Mouse (Mus musculus): Measurements from ENCODE around the gene AU022252.
"Not testable (repeated sequence)": the region's sequence is repeated elsewhere in the genome, so short reads cannot be mapped to it uniquely, and the experiment has no call there.

Gene AU022252

GRCm38 (mm10) chr4:119232410-119233255 is at the start of gene AU022252, which contains the start of gene P3h1:
Gene AU022252, minus strand, starts transcription at chr4:119232712.
Gene P3h1, plus strand, starts transcription at chr4:119232915.
- peak; percentile 100 for DNase-seq (ENCODE audit: low spot score)

DNA sequence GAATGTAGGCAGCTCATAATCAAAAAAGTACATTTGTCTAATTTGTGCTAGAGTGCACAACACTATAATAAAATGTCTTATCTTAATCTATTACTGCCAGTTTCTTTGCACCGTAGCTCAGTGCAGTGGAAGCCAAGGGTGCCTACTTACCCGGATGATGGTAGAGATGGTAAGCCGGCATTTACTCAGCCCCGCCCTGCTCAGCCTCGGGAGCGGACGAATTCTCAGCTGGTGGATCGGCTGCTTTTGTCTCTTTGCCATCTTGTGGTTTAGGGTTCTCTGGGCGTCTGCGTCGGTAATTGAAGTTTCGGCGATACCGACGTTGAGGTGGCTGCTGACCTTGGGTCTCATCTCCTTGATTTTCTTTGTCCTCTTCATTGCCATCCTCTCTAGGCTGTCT is 46.3 kb upstream of the AU022252 start:
- not testable (repeated sequence) for DNase-seq (ENCODE audit: low spot score)

- DNase-seq (ENCODE audit: low spot score): no peak
Observed at GRCm38 (mm10) chr4:119275726-119276125, 43.2 kb upstream of the AU022252 start.

GRCm38 (mm10) chr4:119275226-119275625 is 42.7 kb upstream of the AU022252 start:
- DNase-seq (ENCODE audit: low spot score): peak; percentile 79

DNA sequence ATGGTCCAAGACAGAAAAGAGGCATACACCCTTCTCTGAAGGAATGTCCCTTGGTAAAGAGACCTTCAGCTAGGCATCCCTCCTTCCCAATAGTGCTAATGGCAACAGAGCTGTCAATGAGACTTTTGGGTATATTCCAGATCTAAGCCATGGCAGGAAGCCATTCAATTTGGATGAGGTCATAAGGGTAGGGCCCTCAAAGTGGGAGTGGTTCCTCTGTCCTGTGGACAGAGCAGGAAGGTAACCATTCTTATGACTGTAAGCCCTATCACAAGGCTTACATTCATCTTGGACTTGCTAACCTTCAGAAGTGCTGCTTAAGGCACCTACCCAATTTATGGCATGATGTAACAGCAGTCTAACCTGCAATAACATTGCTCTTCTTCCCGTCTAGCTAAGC is 42.1 kb upstream of the AU022252 start:
- DNase-seq (ENCODE audit: low spot score): peak; percentile 88

GRCm38 (mm10) chr4:119266606-119267005 is 34.1 kb upstream of the AU022252 start:
- no peak for DNase-seq (ENCODE audit: low spot score)

- DNase-seq (ENCODE audit: low spot score): peak; percentile 24
Observed at GRCm38 (mm10) chr4:119263459-119263858, 30.9 kb upstream of the AU022252 start.

DNA sequence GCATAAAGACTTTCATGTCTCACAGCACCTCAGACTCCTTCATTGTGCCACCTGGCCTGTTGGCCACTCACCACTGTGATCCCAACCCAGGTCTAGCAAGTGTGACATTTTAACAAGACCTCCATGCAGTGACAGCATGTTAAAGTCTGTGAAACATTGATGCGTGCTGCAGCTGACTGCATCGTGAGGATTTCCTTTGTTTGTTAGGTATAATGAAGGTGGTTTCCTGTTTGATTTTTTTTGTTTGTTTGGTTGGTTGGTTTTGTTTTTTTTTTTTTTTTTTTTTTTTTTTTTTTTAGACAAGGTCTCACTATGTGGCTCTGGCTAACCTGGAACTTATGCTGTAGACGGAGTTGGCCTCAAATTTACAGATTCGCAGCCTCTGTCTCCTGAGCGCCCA is 30.0 kb upstream of the AU022252 start:
- DNase-seq (ENCODE audit: low spot score): no peak

DNA sequence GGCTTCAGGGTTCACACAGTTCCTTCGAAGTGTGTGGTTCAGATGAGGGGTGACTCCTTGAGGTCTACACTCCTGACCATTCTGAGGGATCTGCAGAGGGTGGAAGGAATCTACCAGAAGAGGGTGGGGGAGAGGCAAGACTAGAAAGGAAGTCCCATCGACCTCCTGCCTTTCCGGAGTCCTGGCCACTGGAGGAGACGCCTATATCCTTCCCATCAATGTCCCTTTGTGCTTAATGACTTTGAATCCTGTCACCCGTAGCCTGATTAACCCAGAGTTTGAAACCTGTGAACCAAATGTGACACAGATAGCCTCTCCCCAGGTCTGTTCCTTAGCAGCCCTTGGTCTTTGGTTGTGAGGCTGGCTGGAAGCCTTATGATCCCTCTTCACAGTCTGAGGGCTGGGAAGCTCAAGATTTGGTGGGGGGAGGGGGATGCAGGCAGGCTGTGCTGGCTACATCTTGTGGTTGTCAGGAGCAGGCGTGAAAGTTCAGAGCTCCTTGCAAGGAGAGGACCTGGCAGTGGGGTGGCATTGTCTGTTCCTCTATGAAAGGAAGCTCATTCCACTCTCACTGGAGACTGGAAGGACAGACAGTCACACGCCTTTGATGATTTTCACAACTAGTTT is 28.7 kb upstream of the AU022252 start:
- peak; percentile 31 for DNase-seq (ENCODE audit: low spot score)

DNA sequence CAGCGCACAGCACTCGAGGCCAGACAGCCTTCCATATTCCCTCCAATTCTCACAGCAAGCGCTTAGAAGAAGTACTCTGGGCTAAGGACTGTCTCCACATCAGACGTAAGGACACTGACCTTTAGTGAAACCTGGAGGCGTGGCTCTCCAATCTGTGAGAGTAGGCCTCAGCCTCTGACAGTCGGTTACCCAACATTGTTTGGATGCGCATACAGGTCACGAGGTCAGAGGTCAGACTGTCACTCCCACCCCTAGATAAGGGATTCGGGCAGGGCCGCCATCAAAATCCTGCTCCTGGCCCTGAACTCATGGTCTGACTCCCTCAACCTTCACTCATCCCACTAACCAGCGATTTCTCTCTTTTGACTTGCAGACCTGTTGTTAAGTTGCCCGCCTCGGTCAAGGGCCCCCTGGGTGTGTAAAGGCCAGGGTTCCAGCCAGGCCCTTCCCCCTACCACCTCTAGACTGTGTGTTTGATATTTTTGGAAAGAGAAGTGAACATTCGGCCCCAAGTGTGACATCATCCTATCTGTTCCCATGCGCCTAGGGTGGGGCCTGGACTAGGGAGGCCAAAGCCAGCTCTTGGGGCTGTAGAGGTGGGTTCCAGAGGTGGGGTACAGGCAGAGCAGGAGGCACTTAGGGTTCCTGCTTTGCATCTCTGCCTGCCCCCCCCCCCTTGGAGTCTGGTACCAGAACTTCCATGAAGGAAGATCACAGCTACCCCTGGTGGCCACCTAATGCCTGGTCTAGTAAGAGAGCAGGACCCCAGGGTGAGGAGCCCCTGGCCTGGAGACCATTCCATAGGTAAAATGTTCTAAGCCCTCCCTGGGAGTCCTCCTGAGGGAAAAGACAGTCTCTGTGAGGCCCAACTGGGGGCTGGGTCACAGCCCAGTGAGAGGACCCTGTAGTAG is 27.1 kb upstream of the AU022252 start:
- no peak for DNase-seq (ENCODE audit: low spot score)

DNA sequence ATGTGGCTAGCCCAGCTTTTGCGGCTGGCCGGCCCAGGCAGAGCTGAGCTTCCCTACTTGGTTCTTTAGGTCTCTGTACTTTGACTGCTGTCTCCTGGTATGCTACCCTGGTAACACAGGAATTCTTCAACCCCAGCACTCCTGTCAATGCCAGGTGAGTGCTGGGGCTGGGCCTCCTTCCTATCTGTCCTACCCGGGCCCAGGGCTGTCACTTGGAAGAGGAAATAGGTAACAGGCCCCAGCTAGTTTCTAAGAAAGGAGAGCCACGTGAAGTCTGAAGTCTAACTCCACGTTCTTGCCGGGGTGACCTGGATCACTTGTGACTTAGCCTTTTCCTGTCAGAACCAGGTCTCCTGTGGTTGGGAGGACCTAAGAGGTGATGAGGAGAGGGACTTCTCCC is 24.6 kb upstream of the AU022252 start:
- no peak for DNase-seq (ENCODE audit: low spot score)

DNA sequence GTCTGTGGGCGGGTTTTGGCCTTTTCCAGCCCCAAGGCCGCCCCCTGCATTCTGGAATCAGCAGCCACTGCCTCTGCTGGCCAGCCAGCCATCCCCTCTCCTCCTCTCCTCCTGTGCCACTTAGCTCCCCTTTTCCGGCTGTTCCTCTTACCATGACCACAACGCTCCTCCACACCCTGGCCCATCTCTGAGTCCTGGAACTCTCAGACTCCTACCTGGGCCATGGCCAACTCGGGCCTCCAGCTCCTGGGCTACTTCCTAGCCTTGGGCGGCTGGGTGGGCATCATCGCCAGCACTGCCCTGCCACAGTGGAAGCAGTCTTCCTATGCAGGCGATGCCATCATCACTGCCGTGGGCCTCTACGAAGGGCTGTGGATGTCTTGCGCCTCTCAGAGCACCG is 22.8 kb upstream of the AU022252 start, which contains the start of gene Cldn19:
Gene Cldn19, plus strand, starts transcription at position 64 of the 400 bp plus-strand sequence.
- DNase-seq (ENCODE audit: low spot score): no peak

DNA sequence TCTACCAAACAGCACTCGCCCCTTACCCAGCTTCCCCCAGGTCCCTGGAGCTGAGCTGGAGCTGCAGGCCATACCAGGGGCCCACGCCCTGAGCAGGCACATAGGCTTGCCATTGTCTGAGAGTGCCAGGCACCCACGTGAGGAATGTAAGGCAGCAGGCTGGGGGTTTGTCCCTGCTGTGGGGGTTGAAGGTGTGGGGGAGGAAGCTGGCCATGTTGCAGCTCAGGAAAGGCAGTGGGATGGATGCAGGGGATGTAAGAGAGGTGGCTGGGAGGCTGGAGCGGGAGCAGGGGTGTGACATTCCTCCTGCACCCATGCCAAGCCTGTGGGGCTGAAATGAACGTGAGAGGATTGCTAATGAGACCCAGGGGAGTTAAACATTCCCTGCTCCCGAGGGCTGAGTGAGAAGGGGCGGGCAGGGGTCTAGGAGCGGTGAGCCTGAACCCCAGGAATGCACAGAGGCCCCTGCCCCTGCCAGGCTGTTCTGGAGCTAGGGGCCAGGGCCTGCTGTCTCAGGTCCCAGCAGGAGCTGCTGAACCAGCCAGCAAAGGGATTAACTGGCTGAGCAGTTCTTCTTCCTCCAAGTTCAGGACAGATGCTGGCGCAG is 21.6 kb upstream of the AU022252 start:
- DNase-seq (ENCODE audit: low spot score): no peak

DNA sequence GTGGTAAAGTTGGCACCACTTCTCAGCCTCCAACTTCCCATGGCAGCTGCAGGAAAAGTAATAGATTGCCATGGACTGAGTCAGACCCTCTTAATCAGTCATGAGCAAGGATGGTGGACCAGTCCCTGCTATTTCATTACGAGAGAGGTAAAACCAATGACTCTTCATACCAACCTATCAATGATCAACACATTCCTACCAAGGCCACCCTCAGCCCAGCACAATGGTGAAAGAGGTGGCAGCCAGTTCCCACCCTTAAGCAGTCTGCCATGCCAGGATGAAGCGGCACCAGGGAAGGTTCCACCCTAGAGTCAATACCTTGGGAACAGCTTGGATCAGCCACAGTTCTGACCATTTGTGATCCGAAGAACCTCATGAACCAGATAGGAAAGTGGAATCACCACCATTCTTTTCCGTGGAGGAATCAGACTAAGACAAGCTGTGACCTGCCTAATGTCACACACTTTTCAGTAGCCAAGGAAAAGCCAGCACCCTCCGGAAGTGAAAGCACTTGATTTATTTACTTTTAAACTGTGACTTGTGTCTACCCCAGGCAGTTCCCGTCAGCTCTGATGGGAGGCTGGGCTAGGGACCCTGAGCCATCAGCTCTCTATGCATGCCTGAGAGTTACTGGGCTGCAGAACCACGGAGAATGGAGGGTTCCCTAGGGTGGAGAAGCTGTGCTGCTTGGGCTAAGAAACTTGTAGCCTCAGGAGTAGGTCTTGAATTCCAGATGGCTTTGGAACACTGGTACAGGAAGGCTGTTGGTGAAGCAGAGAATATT is 19.7 kb upstream of the AU022252 start:
- DNase-seq (ENCODE audit: low spot score): no peak

DNA sequence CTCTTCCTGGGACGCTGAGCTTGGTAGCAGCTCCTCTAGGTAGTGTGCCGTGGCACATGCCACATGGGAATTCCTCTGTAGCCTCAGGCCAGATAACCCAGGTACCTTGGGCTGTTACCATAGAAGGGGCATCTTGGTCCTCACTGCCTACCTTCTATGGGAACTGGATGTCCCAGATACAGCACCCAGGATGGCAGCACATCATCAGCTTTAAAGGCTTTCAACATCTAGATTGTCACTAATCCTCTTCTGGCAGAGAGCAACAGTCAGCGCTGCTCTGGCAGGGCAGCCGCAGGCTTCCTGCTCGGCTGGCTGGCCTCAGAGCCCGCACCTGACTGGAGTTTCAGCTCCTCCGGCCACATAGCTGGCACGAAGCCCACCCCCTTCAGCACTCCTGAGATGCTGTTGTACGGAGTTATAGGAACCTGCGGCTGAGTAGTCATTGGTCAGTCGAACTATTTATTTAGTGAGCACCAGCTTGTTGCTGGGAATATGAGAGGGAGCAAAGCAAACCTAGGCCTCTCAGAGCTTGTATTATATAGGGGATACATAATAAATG is 16.0 kb upstream of the AU022252 start:
- peak; percentile 48 for DNase-seq (ENCODE audit: low spot score)

DNA sequence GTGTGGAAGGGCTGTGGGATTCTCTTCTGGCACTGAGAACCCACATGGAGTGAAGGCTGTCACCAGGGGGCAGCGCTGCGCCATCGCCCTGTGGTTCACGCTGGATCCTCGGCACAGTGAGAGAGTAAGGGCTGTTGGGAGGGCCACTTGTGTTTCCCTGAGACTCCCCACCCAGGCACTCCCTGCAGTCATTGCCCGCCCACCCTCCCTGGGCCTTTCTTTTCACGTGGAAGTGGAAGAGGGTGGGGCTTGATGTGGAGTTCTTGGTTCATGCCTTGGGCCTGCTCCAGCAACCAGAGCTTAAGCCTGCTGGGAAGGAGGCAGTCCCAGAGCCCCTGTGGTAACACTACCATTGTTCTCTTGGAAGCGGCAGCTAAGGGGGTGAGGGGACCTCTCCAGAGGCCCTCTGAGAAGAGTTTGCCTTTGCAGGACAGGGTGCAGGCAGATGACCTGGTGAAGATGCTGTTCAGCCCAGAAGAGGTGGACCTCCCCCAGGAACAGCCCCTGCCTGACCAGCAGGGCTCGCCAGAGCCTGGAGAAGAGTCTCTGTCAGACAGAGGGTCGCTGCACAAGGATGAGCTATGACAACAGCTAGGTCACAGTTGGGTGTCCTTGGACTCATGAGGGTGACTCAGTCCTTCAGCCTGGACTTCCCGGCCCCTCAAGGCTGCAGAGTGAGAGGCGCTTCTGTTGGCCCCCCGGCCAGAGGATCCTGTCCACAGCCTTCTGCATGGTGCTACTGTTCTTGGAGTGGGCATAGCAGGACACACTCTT is 15.1 kb upstream of the AU022252 start:
- DNase-seq (ENCODE audit: low spot score): peak; percentile 88

- no peak for DNase-seq (ENCODE audit: low spot score)
Observed at GRCm38 (mm10) chr4:119246688-119247225, 14.2 kb upstream of the AU022252 start.

DNA sequence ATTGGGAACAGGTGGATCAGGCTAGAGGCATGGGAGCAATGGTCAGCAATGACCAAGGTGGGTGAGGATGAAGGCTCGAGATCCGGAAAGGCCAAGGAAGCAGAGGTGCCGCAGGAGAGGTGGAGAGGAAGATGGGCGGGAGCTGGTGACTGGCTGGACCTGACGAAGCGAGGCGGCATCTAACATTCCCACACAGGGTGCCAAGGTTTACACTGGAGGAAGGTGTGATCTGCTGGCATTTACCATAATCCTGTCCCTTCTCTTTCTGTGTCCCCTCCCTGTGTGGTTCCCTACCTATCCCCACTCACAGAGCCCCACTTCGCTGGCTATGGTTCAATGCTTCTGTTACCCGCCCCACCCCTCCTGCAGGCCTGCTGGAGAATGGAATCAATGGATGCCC is 13.4 kb upstream of the AU022252 start:
- no peak for DNase-seq (ENCODE audit: low spot score)

DNA sequence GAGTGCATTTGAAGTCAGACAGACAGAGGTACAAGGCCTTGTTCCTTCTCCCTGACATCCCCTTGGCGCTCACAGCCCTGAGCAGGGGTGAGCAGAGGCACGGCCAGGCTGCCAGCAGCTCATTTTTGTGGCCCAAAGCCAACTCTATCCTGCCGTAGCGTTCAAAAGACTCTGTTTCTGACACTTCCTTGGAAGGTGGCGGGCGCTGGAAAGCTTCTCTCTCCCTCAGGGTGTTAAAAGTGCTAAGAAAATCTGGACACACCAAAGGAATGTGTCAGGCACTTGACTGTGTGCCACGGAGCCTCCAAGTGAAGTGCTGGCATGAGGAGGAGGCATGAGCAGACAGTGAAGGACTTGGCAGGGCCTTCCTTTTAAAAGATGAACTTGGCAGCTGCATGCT is 13.0 kb upstream of the AU022252 start:
- DNase-seq (ENCODE audit: low spot score): peak; percentile 36
